Mouse (Mus musculus) MEL (cell line): ENCODE data around the gene Gm9913.

Experiments
- CTCF ChIP-seq, 3 experiments: IDR thresholded peaks in 2 of 3; conservative IDR thresholded peaks in 1 of 3; 2 replicates each; pipeline ENCODE4 v1.5.1; 2011 to 2012; ENCODE audit warnings: low read length in 3 of 3, low read depth in 2 of 3, mild to moderate bottlenecking in 2 of 3, improper control_type of control experiment in 1 of 3, inconsistent platforms in 1 of 3, mixed read lengths in 1 of 3, moderate library complexity in 1 of 3; ENCODE audit not compliant: control insufficient read depth in 1 of 3, insufficient read depth in 1 of 3, poor library complexity in 1 of 3, severe bottlenecking in 1 of 3
- E2F4 ChIP-seq: IDR thresholded peaks from 2 replicates; pipeline ENCODE4 v1.6.1; 2011; ENCODE audit warnings: low read depth, low read length, improper control_type of control experiment, borderline replicate concordance
- ELF1 ChIP-seq: IDR thresholded peaks from 2 replicates; pipeline ENCODE4 v1.6.1; 2014; ENCODE audit warnings: low read depth, mild to moderate bottlenecking, inconsistent platforms, low read length, improper control_type of control experiment, moderate library complexity
- ETS1 ChIP-seq: IDR thresholded peaks from 2 replicates; pipeline ENCODE4 v1.6.1; 2012; ENCODE audit warnings: low read depth, mild to moderate bottlenecking, inconsistent platforms, low read length, improper control_type of control experiment, moderate library complexity
- HCFC1 ChIP-seq: IDR thresholded peaks from 2 replicates; pipeline ENCODE4 v1.6.1; 2012; ENCODE audit warnings: low read depth, mild to moderate bottlenecking, inconsistent platforms, low read length, improper control_type of control experiment, moderate library complexity
- JUND ChIP-seq: IDR thresholded peaks from 2 replicates; pipeline ENCODE4 v1.6.1; 2011; ENCODE audit warnings: low read depth, mild to moderate bottlenecking, improper control_type of control experiment, low read length
- MAZ ChIP-seq: IDR thresholded peaks from 2 replicates; pipeline ENCODE4 v1.6.1; 2012; ENCODE audit warnings: low read depth, mild to moderate bottlenecking, inconsistent platforms, low read length, improper control_type of control experiment
- POLR2A ChIP-seq, 2 experiments: IDR thresholded peaks; 2 replicates each; pipeline ENCODE4 v1.6.1; 2011 to 2012; ENCODE audit warnings: low read length in 2 of 2, mild to moderate bottlenecking in 2 of 2, control low read depth in 1 of 2, improper control_type of control experiment in 1 of 2, low read depth in 1 of 2, moderate library complexity in 1 of 2; ENCODE audit not compliant: control insufficient read depth in 1 of 2, insufficient read depth in 1 of 2, poor library complexity in 1 of 2
- RCOR1 ChIP-seq: IDR thresholded peaks from 2 replicates; pipeline ENCODE4 v1.6.1; 2012; ENCODE audit warnings: low read depth, mild to moderate bottlenecking, inconsistent platforms, low read length, improper control_type of control experiment
- SMC3 ChIP-seq: IDR thresholded peaks from 2 replicates; pipeline ENCODE4 v1.6.1; 2011; ENCODE audit warnings: low read depth, low read length, improper control_type of control experiment
- TAL1 ChIP-seq: IDR thresholded peaks from 2 replicates; pipeline ENCODE4 v1.6.1; 2012; ENCODE audit warnings: mild to moderate bottlenecking, inconsistent platforms, low read length, moderate library complexity, mixed read lengths
- TCF12 ChIP-seq: IDR thresholded peaks from 2 replicates; pipeline ENCODE4 v1.6.1; 2014; ENCODE audit warnings: low read depth, mild to moderate bottlenecking, inconsistent platforms, low read length, improper control_type of control experiment, moderate library complexity
- ZC3H11A ChIP-seq: IDR thresholded peaks from 2 replicates; pipeline ENCODE4 v1.6.1; 2012; ENCODE audit warnings: low read depth, mild to moderate bottlenecking, inconsistent platforms, low read length, improper control_type of control experiment

GRCm38 (mm10) chr2:125470553-125471295, 34.2 kb upstream of the Gm9913 start:
- TF ChIP-seq RCOR1 = no peak
- no peak for TF ChIP-seq SMC3
- no peak for TF ChIP-seq MAZ
- no peak for TF ChIP-seq POLR2A (IDR thresholded peaks at IDR 0.05; ENCODE audit: control insufficient read depth in 1 of 2, insufficient read depth in 1 of 2, low read depth in 1 of 2, low read length in 2 of 2, poor library complexity in 1 of 2)
- TF ChIP-seq CTCF (IDR thresholded peaks at IDR 0.05 in 2 of 3, conservative IDR thresholded peaks at IDR 0.05 in 1 of 3; ENCODE audit: control insufficient read depth in 1 of 3, insufficient read depth in 1 of 3, low read depth in 2 of 3, low read length in 3 of 3, poor library complexity in 1 of 3, severe bottlenecking in 1 of 3) = no peak
- TF ChIP-seq ETS1 = no peak
- TF ChIP-seq ZC3H11A = no peak
- TF ChIP-seq E2F4 = no peak
- TF ChIP-seq JUND = no peak
- TF ChIP-seq ELF1 = no peak
- TF ChIP-seq TCF12 = no peak
- no peak for TF ChIP-seq TAL1
- TF ChIP-seq HCFC1 = no peak
